ENCODE assay signal across 13 mouse cellular contexts in the genomic region with DNA sequence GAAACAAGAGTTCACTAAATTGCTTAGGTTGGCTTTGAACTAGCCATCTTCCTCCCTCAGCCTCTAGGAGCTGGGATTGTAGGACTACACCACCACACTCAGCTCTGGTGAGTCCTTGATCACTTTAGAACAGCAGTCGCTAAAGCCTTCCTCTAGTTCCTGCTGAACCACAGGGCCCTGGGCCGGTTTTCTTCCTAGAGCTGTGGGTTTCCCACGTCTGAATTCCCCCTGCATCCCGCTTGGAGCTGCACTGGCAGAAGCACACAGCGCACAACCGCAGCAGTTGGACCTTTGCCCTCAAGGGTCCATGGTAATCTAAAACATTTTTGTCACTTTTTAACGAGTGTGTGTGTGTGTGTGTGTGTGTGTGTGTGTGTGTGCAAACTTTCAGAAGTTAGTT. TPM values are rescaled to one million over a fixed set of nuclear protein-coding genes. Genes with fewer than 3 reads are reported as not detected.
A peak's percentile ranks its signal among the peaks of the same experiment; 100 is the strongest.
DNase-seq lines count a peak whose midpoint lies in the region; ATAC-seq lines count a peak whose summit lies in the region.
"Had no signal": no experiment of that assay in that cellular context is flagged by ENCODE, and none has a peak within 500 bp of the region (broad histone marks: within the 10 kb centered on the region; RNA-seq: fewer than 3 reads in every experiment).

No protein-coding gene starts in this region.

- 47% methylated on average over 7 of the region's 7 CpGs for WGBS in liver, embryonic 12.5 days (ENCODE audit: insufficient replicate concordance)
- WGBS in intestine, embryonic 16.5 days, result 51% methylated on average over 7 of the region's 7 CpGs

- H3K4me3 ChIP-seq in liver, embryonic 12.5 days, result no peak overlapping the region
- H3K4me3 ChIP-seq in intestine, embryonic 16.5 days (ENCODE audit: low read length), result 0 out of 2 replicates have a peak overlapping the region, but pooled peaks have one; percentile 70

- H3K9me3 ChIP-seq in liver, embryonic 12.5 days (replicated peaks), result no peaks in the 10 kb centered on the region
- H3K9me3 ChIP-seq in intestine, embryonic 16.5 days (ENCODE audit: control insufficient read depth, low read length), result no peaks in the 10 kb centered on the region
- H3K9me3 ChIP-seq: embryonic facial prominence, embryonic 12.5 days; forebrain, embryonic 13.5 days; heart, embryonic 12.5 days; hindbrain, embryonic 13.5 days; kidney, embryonic 15.5 days; midbrain, embryonic 10.5 days had no signal

- peaks cover 26% of the 10 kb centered on the region for H3K4me1 ChIP-seq in liver, embryonic 12.5 days
- 0 out of 2 replicates have a peak, but pooled peaks cover 4% of the 10 kb centered on the region for H3K4me1 ChIP-seq in intestine, embryonic 16.5 days (ENCODE audit: control insufficient read depth, insufficient read depth, low read length)

- peak overlapping the region; percentile 40; the same call in 1 of the 2 replicates for H3K9ac ChIP-seq in liver, embryonic 12.5 days
- 0 out of 2 replicates have a peak overlapping the region, but pooled peaks have one; percentile 81 for H3K9ac ChIP-seq in intestine, embryonic 16.5 days (ENCODE audit: low read depth, low read length)

- H3K4me2 ChIP-seq in liver, embryonic 12.5 days, result peak overlapping the region; percentile 90; the same call in 1 of the 2 replicates
- peak overlapping the region; percentile 90 for H3K4me2 ChIP-seq in intestine, embryonic 16.5 days (ENCODE audit: low read depth, low read length)

- peaks cover 68% of the 10 kb centered on the region for H3K27me3 ChIP-seq in liver, embryonic 12.5 days (replicated peaks)
- H3K27me3 ChIP-seq in intestine, embryonic 16.5 days (replicated peaks; ENCODE audit: control insufficient read depth, insufficient read depth, low read length), result peaks cover 20% of the 10 kb centered on the region; the same call in 1 of the 2 replicates

- peak; percentile 63 for DNase-seq in cerebellum, adult 9-11 months
- DNase-seq in cerebellum, postnatal 4 days (ENCODE audit: low spot score in 2 of 2), result no peak
- DNase-seq in liver (no peak), 416B (ENCODE audit: low read depth) (peak; percentile 42)

- no peak for ATAC-seq in liver, embryonic 12.5 days
- no peak for ATAC-seq in intestine, embryonic 16.5 days
- ATAC-seq in megakaryocyte-erythroid progenitor cell, adult 5-6 weeks (replicated peaks; ENCODE audit: low FRiP score, low TSS enrichment, poor library complexity, severe bottlenecking), result no peak

- no peaks in the 10 kb centered on the region for H3K36me3 ChIP-seq in liver, embryonic 12.5 days
- no peaks in the 10 kb centered on the region for H3K36me3 ChIP-seq in intestine, embryonic 16.5 days (ENCODE audit: control insufficient read depth, insufficient read depth, low read length)
- H3K36me3 ChIP-seq: embryonic facial prominence, embryonic 12.5 days; heart, embryonic 12.5 days; hindbrain, embryonic 13.5 days; kidney, embryonic 15.5 days; midbrain, embryonic 10.5 days had no signal

- H3K27ac ChIP-seq in liver, embryonic 12.5 days, result no peak overlapping the region
- H3K27ac ChIP-seq in intestine, embryonic 16.5 days (ENCODE audit: low read length), result no peak overlapping the region
- H3K27ac ChIP-seq: embryonic facial prominence, embryonic 12.5 days; forebrain, embryonic 13.5 days; kidney, embryonic 15.5 days had no signal

RNA-seq across cellular contexts. Expression of a gene that starts 0.7 kb away (rescaled TPM):
- 4.9 and 5.2 TPM in 2 replicates for polyA plus RNA-seq in liver, embryonic 12.5 days (2016; fragmentation: Nextera tagmentation; extraction: Ambion mirVana)
- polyA plus RNA-seq in intestine, embryonic 16.5 days (2015; fragmentation: Nextera tagmentation; extraction: Ambion mirVana), result 99.8 and 112 TPM in 2 replicates
- total RNA-seq in megakaryocyte-erythroid progenitor cell, adult 5-6 weeks (2014; fragmentation: Nextera tagmentation), result 9.8 and 18.9 TPM in 2 replicates
- 1.6 and 7.3 TPM in 2 replicates for total RNA-seq in megakaryocyte-erythroid progenitor cell, adult 5-6 weeks (2017)

RNA-seq across cellular contexts. Expression of a gene that starts 47.3 kb away (rescaled TPM):
- polyA plus RNA-seq in liver, embryonic 12.5 days (2016; fragmentation: Nextera tagmentation; extraction: Ambion mirVana), result 0.57 and 0.62 TPM in 2 replicates
- polyA plus RNA-seq in intestine, embryonic 16.5 days (2015; fragmentation: Nextera tagmentation; extraction: Ambion mirVana), result 7.4 and 7.7 TPM in 2 replicates
- 0.26 and 0.64 TPM in 2 replicates for total RNA-seq in megakaryocyte-erythroid progenitor cell, adult 5-6 weeks (2014; fragmentation: Nextera tagmentation)
- total RNA-seq in megakaryocyte-erythroid progenitor cell, adult 5-6 weeks (2017), result 0.80 and 0.88 TPM in 2 replicates

Comparison
In these comparisons a context has a peak if more than half of its experiments do, and no peak if none do; other contexts are left out.
1. DNase-seq: peak in cerebellum, adult 9-11 months (single experiment) and 416B (single experiment); none in cerebellum, postnatal 4 days (0 of 2) and liver (single experiment).
2. RNA of a gene that starts 0.7 kb away (polyA plus RNA-seq): 99.8 to 112 TPM in intestine, embryonic 16.5 days; 4.9 to 5.2 TPM in liver, embryonic 12.5 days; every median in the first group is over 10 times any median in the second.